Mouse (Mus musculus): ENCODE data around the gene Gm17482.
A peak's percentile ranks its signal among the peaks of the same experiment; 100 is the strongest.

Gene Gm17482

DNA sequence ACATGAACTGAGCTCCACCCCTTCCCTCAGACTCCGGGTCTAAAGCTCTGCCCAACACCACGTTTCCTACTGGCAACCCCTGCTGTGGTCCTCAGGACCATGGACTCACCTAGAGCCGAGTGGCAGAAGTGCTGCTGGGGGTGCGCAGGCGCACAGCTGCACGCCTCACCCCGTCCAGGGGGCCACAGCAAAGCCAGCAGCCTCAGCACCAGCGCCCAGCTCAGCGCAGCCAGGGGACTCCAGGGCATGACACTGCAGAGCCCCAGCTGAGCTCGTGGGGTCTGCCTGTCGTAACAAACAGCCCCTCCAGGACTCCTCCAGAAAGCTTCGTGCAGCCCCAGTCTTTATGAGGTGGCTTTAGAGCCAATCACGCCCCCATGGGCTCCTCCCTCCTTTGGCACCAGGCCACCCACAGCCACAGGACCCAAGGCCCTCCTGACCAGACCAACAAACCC, 24.4 kb downstream of the Gm17482 start:
- DNase-seq, result peak in 1 of 2 experiments; percentile 12

DNA sequence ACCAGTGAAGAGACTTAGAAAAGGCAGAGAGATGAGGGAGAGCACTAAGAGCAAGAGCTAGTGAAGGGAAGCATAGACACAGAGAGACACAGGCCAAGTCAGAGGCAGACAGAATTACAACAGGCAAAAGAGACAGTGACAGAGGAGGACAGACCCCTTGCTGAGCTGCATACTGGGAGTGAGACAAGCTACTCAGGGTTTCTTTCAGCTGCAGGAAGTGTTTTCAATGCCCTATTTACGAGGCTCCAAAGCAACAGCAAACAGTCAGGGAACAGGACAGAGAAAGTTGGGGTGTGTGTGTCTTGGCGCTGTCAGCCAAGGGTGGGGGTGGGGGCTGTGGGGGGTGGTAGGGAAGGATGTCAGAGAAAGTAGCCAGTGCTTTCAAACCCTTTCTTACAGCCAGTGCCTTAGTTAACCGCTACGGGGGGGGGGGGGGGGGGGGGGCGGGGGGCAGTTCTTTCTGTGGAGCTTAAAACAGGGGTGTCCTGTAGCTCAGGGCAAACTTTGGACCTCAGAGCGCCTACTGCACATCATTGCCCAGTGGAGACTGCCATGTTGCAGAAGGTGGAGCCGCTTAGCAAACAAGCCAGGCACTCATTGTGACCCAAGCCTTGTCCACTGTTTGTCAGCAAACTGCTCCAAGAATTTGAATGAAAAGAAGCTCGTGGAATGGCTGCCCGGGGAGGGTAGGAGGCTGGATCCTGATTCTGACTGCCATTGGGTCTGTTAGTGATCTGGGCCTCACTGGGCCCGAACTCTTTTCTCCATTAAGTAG, 25.1 kb downstream of the Gm17482 start, which contains the start of gene Timp4:
Timp4 (minus strand) TSS at position 107 of the 775 bp plus-strand sequence.
- DNase-seq, result no peak

DNA sequence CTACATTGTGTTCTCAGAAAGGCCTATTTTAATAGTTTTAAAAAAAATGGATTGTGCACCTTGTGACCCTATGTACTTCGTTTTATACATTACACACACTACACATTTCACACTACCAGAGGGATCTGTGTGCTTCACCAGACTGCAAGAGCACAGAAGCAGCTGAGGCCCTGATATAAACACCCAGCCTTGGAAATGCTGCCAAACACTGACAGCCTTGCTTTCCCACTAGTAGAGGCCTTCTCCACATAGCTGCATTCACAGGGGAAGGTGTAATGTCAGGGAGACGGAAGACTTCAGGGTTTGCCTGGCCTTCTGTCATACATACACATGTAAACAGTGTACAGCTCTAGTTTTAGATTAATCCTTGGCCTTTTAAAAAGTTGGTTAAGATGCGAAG, 28.0 kb downstream of the Gm17482 start:
- DNase-seq, result no peak

DNA sequence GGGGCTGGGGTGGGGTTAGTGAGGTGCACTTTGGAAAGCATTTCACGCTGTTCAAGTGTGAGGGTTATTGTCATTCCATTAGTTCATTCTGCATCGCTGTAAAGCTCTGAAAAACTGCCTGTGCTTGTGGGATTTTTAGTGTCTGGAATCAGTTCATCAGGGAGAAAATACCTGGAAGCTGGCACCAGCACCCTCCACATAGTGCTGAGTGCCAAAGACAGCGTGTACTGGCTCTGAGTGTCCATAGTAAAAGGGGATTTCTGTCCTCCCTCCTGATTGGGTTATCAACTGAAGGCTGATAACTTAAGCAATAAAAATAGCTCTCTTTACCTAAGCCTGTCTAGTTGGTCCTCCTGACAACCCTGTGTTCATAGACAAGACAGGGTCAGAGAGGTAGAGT, 33.4 kb downstream of the Gm17482 start:
- DNase-seq, result no peak

DNA sequence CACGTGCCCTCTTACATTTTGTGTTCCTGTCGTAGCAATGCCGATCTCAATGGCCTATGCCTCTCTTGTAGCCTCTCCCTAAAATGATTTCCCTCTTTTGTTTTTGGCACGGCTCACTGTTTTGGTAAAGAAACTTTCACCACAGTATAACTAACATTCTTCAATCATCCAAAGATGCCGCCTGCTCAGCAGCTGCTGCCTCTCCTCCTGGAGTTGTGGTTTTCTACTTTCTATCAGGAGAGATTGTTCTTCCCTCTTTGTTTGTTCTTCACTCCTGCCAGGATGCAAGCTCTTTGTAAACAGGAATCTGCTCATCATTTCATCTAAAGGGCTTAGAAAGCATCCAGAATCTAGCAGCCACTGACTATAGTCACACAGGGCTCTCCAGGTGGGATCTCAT, 39.6 kb downstream of the Gm17482 start:
- DNase-seq, result no peak

DNA sequence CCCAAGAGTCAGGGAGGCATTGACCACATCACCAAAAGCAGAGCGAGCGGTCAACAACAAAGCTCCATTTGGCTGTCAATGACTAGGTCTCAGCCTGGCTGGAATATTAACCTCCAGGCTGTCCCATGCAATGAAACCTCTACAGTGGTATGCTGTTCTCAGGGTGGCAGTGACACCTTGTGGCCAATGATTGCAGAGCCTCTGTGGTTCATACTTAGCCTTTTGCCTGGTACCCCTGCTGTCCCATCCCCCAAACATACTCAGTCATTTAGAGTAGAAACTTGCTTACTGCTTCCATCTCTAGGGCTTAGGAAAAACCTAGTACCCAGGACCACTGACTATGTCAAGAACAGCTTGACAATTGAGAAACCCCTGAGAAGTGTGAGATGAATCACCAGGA, 40.8 kb downstream of the Gm17482 start:
- peak; percentile 73 to 89 for DNase-seq

DNA sequence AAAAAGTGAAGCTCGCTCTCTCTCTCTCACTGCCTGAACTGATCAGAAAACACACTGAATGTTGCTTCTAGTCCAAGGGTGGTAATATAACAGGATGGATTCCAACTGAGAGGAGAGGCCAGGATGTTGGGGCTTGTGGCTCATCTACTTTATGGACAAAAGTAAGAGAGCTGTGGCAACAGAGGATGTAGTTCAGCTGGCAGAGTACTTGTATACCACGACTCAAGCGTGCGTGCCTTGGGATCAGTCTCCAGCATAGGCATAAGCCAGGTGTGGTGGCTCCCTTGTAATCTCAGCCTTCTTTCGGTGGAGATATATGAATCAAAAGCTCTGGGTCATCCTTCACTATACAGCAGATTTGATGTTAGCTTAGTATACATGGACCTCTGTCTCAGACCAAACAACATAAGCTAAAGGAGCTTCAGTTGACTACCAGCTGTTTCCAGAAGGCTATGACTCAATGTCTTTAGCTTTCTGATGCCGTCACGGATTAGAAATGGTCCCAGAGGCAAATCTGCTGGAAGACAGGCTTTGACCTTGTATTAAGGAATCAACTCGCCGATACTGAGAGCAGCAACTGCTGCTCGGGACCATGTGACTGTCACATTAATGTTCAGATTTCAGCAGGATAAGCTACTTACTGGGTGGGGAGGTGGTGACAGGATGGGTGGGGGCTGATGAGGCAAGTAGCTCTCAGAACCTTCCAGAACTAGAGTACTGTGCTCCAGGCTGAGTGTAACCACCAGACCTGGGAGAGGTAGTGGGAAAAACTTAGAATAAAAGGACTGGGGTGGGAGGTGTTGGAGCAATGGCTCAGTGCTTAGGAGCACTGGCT, 41.6 kb downstream of the Gm17482 start:
- no peak for DNase-seq

DNA sequence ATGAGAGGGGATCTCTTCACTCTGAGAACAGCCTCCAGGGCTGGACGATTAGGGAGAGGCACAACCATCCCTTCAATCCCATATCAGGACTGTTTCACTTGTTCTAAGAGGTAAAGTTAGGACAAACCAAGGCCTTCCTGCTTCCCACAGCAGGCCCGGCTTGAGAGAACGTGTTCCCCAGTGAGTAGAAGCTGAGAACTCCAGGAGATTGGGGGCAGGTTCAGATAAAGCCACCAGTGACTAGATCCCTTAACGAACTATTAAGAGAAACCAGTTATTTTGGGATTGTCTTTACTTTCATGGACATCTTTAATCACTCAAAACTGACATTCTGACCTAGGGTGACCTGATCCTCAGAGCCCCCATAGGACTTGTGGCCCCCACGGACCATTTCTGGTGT, 42.4 kb downstream of the Gm17482 start:
- DNase-seq, result no peak

DNA sequence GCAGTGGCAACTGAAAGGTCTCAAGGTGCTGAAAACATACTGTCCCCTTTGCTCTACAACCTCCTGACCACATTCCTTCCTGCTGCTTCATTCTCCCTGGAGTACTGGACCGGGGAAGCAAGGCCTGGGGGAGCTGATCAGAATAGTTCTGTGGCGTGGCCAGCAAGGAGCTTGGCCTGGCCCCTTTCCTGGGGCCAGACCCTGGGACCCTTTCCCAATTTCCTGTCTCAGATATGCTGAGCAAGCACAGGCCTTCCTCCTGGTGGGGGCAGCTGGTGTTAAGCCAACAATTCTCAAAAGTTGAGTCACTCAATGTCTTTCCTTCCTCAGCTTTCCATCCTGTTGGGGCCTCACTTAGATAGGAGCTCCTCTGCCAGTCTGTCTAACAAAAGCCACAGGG, 42.9 kb downstream of the Gm17482 start:
- no peak for DNase-seq

DNA sequence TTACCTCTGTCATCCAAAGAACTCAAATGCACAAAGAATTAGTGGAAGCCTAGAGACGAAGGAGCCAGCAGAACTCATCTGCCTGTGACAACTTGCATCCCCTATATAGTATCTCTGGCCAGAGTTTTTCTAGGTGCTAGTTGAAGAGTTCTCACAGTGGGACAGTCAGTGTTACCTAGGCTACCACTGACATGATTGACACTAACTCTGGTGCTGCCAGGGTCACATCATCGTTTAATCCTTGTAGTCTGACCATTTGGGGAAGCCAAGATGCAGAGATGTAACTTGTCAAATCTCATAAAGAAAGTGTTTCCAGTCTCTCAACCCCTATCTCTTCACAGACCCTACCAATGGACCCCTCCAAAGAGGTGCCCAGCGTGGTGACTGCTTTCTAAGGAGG, 44.2 kb downstream of the Gm17482 start:
- no peak for DNase-seq

DNA sequence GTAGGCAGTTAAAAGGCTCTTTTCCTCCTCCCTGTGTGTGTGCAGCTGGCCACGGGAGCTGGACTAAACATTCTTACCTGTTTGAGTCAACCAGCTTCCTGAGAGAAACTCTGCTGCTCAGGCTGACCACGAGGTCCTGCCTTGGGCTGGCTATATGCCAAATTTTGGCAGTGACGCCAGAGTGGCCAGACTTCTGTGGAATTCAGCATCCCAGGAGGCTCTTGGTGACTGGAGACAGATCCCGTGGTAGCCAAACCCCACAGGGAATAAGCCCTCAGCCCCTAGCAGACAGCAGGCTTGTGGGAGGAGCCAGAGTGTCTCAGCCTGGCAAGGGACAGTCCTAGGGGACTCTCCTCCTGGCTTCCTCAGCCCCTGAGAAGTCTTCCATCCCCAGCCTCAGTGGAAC, 44.7 kb downstream of the Gm17482 start:
- peak; percentile 54 to 73 for DNase-seq

DNA sequence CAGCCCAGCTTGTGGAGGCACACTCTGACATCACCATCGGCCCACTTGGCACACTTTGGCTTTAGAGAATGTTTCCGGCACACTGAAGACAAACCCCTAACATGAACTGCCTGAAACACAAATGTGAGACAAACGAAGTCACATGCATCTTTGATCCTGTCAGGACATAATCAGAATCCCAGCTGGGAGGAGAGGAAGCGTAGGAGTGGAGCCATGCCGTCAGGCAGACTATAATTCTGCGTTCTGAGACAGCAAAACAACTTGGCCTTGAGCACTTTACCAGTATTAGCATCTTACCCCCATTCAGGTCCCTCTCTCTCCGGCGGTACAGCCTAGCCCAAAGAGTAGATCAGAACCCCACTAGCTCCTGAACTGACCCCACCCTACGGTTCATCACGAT, 46.2 kb downstream of the Gm17482 start:
- DNase-seq, result no peak

DNA sequence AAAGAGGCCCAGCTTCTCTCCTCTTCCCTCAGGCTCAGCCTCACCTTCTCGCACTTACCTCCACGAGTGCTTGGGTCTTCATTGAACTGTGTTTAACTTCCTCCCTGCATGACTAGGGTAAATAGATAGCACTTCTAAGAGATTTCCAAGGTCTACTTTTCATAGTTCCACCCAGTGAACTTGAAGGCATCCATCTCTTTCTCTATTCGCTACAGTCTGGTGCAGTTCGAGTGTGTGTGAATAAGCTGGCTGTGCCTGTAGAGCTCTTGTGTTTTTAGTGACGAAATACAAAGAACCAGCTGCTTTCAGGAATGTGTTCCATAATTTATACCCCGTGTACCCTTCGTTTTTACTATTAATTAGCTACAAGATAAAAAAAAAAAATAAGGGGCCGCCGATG, 47.6 kb downstream of the Gm17482 start:
- no peak for DNase-seq

DNA sequence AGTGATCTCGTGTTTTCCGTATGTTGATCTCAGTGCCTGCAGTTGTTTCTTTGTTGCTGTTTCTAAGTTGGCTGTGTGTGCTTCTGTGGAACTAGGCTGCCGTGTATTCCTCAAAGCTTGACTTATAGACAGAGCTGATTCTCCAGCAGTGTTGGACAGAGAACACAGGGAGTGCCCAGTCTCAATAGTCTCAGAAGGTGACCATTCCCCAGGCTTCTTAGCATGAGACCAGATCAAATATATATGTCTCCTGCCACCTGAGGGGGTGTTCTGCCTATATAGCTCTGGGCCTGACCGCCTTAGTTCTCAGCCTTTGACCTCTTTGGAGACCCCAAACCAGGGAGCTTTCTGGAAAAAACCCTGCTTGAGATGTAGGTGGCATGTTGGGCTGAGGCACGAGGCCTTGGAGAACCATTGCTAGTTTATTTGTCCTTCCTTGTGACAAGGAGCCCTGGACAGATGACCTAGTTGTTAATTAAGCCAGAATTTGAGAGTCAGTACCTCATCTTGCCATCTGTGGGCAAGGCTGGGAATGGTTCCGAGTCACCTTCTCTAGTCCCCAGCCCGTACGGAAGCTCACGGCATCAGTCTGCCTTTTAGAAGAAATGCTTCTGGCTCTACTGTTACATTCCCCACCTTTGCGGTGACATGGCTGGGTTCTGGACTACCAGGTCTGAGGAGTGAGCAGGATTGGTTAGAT, 48.1 kb downstream of the Gm17482 start:
- DNase-seq, result no peak

DNA sequence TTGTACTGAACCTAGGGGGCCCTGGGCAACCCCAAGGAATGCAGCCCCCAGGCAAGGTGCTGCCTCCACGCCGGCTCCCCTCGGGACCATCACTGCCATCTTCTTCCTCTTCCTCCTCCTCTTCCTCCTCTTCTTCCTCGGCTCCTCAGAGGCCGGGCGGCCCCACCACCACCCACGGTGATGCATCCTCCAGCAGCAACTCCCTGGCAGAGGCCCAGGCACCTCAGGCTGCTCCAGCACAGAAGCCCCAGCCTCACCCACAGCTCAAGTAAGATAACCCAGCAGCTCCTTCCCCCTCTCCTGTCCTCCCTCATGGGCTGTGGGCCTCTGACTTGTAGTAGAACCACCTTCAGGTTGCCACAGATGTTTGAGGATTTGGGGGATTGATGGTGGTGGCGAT, 50.9 kb downstream of the Gm17482 start:
- no peak for DNase-seq

DNA sequence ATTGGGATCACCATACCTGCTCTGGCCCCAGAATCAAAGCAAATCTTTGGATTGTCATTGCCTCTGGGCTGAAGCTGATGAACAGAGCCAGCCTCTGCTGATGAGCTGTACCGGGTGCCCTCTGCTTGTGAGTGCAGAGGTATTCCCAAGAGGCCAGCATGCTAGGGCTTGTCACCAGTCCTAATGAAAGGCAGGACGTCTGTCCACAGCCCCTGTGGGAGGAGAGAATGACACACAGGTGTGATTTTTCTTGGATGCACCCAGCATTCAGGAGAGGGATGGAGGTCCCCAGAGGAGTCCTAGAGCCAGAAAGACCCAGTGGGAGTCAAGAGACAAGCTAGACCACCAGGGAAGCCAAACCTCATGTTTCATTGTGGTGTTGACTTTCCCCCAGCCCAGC, 52.5 kb downstream of the Gm17482 start:
- DNase-seq, result no peak

DNA sequence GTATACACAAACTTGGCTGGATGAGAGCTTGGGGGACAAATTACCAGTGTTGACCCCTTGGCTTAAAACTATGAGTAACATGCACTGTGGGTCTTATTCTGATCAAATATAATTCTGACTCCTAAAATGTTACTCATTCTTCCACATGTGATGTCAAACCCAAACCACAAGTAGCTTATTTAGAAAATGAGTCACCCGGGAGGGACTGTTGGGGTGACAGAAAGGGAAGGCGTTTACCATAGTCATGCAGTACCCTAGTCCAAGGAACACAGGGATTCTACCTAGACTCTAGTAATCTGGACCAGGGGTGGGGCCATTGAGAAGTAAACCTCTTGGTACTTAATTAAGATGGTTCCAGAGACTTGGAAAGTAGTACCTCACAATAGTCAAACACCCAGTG, 57.0 kb downstream of the Gm17482 start:
- DNase-seq, result no peak

DNA sequence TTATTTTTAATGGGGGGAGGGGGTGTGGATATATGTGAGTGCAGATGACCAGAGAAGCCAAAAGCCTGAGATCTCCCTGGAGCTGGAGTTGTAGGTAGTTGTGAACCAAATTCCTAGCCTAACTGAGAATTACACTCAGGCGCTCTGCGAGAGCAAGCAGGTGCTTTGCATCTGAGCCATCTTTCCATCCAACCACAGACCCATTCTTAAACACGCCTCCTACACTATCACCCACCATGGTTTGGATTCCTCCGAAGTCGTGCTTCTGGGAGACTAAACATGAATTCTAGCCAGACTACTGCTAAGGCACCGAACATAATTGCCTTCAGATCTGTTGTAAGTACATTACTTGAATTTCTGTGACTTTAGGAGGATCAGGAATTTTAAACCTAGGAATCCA, 59.3 kb downstream of the Gm17482 start:
- DNase-seq, result no peak

DNA sequence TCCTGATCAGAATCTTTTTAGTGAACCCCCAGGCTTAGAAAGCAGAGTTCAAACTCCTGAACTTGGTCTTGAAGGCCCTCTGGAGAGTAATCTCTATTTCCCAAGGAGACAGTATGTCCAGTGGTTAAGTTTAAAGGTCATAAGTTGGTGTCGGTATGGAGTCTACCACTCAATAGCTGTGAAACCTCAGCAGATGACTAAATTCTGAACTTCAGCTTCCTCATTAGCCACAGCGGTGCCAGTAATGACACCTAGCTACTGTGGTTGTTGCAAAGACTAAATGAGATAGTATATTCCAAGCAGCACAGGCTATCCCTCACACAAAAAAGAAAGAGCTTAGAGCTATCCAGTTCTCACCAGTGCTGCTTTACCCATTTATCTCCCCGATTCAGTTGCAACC, 61.1 kb downstream of the Gm17482 start:
- DNase-seq, result no peak

DNA sequence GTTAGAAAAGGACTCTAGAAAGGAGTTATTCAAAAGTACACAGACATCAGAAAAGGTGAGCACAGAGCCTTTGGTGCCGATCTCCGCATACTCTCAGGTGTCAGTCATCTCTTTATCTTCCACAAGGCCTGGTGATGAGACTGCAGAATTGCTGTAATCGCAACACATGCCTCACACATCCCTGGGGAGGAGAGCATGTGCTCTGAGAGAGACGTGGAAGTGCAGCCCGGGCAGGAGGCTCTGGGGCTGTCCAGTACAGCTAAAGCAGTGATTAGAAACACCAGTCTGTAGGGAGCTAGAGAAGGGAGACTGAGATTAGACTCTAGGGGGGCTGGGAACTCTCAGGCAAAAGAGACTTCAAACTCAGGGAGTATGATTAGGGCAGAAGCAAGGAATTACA, 63.4 kb downstream of the Gm17482 start:
- DNase-seq, result no peak

DNA sequence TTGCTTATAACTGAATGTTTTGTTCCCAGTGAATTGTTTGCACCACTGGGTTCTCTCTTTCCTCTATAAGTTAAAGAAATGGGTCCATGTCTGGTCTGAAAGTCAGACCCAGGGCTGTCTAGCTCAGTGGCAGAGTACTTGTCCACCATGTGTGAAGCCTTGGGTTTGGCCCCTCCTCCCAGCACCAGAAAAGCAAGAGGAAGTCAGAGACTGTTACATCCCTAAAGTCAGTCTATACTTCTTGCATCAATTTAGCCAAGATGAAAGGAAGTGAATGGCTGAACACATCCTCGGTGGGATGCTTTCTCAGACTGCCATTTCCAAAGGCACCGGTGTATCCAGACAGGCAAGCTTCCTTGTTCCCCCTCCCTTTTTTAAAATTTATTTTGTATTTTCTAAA, 63.9 kb downstream of the Gm17482 start:
- no peak for DNase-seq

DNA sequence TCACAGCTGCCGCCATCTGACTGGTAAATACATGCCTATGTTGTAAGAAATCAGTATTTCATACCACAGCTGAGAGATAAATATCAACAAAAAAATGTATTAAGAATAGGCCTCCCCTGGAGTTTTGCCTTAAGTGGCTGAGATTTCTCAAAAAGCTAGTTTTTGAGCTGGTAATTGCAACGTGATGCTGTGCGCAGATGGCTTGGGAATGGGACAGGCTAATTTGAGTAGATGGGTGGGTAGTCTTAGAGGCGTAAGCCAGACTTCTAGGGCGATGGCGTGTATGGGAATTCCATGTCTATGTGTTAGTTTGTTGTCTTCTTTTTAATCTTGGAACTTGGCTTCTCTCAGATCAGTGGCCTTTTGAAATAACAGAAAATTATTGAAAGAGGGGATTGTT, 64.7 kb downstream of the Gm17482 start:
- DNase-seq, result no peak

DNA sequence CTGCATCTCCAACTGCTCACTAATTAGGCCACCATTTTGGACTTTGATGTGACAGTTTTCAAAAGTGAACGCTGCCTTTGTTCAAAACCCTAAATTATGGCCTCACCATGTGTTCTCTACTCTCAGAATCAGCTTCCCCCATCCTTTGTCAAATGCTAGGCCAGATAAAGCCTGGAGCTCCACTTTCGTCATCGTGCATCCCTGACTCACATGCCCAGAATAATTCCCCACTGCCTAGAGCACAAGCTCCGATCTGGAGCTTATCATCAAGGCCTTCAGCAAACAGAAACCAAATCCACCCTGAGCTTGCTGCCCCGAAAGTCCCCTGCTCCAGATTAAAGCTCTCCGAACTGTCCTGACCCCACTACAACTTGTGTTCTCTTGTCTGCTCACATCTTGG, 65.5 kb downstream of the Gm17482 start:
- DNase-seq, result no peak

DNA sequence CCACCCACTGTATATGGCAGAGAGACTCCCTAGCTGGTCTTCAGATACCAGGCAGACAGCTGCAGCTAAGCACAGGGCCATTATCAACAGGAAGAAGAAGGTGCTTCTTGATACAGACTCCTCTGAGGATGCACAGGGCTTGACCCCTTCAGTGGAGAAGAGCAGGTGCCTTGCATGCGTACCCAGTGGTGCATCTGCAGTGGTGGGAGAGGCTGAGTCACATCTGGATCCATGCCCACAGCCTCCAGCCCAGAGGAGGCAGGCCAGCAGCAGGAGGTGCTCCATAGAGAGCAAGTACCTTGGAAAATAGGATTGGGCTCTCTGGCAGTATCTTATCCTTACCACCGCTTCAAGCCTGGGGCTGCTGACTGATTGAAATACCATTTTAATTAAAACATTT, 66.7 kb downstream of the Gm17482 start:
- no peak for DNase-seq

All from kidney, postnatal 36 days (tissue).